Mouse (Mus musculus) small intestine, adult 2 months (tissue): ENCODE results near the gene Lrrc28.

Experiments
- CTCF ChIP-seq: fragments of 200-500 bp; IDR thresholded peaks from 2 replicates; pipeline ENCODE4 v1.5.1; 2012; ENCODE audit warnings: low read depth, mild to moderate bottlenecking, control low read depth, inconsistent platforms, low read length, moderate library complexity, mixed read lengths; ENCODE audit not compliant: insufficient replicate concordance, insufficient read length; ENCODE audit errors: extremely low read depth
- POLR2A ChIP-seq: fragments of 200-500 bp; IDR thresholded peaks from 2 replicates; pipeline ENCODE4 v1.6.1; 2012; ENCODE audit warnings: low read depth, mild to moderate bottlenecking, control low read depth, inconsistent platforms, low read length, moderate library complexity

DNA sequence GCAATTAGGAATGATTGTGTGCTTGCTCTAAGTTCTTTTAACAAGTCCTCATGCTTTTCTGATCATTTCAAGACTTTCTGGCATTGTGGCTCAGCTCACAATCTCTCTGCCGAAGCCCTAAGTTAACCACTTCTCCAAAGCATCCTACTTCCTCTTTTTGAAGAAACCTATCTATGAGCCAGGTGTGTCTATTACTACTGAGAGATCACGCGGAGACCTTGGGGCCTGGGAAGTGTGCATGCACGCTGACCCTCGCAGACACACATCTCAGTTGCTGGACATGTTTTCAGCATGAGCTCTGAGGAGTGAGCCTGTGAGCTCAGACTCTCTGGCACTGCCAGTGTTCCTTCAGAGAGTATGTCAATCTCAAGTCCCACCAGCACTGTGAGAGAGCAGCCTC, 98.8 kb downstream of the Lrrc28 start:
- TF ChIP-seq POLR2A: no peak
- TF ChIP-seq CTCF: no peak
